In the genomic region with DNA sequence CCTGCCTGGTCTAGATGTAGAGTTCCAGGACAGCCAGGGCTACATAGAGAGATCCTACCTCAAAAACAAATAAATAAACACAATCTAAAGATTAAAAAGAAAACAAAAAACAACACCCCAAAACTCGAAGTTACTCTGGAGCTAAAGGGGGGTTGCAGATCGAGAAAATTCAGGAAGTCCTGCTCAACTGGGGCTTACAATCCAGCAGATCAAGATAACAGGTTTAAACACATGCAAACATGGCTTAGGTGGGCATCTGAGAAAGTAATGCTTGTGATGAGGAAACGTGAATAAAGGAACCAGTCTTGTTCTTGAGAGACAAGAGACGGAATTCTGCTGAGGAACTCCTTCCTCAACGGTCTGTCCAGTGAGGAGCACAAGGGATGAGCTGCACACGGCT, we compare ENCODE assay signal across 21 mouse cellular contexts.
DNase-seq lines count a peak whose midpoint lies in the region; ATAC-seq and TF ChIP-seq lines count a peak whose summit lies in the region.
"Had no signal": no experiment of that assay in that cellular context is flagged by ENCODE, and none has a peak within 500 bp of the region (broad histone marks: within the 10 kb centered on the region; RNA-seq: fewer than 3 reads in every experiment).

No protein-coding gene starts in this region.

- 85% methylated on average over 6 of the region's 6 CpGs for WGBS in hindbrain, embryonic 16.5 days

- peaks cover 4 to 9% of the 10 kb centered on the region in 2 experiments for H3K4me1 ChIP-seq in MEL (ENCODE audit: control insufficient read depth in 1 of 2, insufficient read depth in 2 of 2, low read length in 2 of 2)
- H3K4me1 ChIP-seq in hindbrain, embryonic 16.5 days (ENCODE audit: control insufficient read depth, insufficient read depth, low read depth, low read length): no peaks in the 10 kb centered on the region

- H3K4me2 ChIP-seq in hindbrain, embryonic 16.5 days (ENCODE audit: low read length): no peak overlapping the region

- peak; percentile 54 for DNase-seq in MEL (ENCODE audit: low read depth, low spot score)
- DNase-seq in MEL-GATA-1-ER (ENCODE audit: extremely low read depth, low read depth): peak; percentile 8
- no peak for DNase-seq in heart, postnatal 25 days (ENCODE audit: low spot score)
- DNase-seq: adrenal gland, adult 2 months; adrenal gland, adult 8-10 months; adrenal gland, postnatal 10 days; adrenal gland, postnatal 14 days; adrenal gland, postnatal 25 days; adrenal gland, postnatal 36 days; B cell, adult 2 months; cerebellum, adult 11 months; cerebellum, adult 11-12 months; cerebellum, adult 18-20 months; cerebellum, adult 2 months; cerebellum, adult 8-10 months had no signal

- H3K27me3 ChIP-seq in MEL (ENCODE audit: control insufficient read depth in 1 of 2, insufficient read depth in 2 of 2, low read length in 2 of 2): no peaks in the 10 kb centered on the region
- no peaks in the 10 kb centered on the region for H3K27me3 ChIP-seq in hindbrain, embryonic 16.5 days (replicated peaks; ENCODE audit: control insufficient read depth, insufficient read depth, low read length)
- H3K27me3 ChIP-seq: CH12.LX, Patski had no signal

- no peak overlapping the region for H3K9ac ChIP-seq in MEL (ENCODE audit: control insufficient read depth, low read depth, low read length, poor library complexity, severe bottlenecking)
- H3K9ac ChIP-seq in hindbrain, embryonic 16.5 days (ENCODE audit: low read depth, low read length): no peak overlapping the region

- TF ChIP-seq RAD21 in MEL (IDR thresholded peaks at IDR 0.05; ENCODE audit: low read depth, low read length): no peak

- no peaks in the 10 kb centered on the region for H3K9me3 ChIP-seq in MEL (replicated peaks; ENCODE audit: insufficient read depth, low read length)
- H3K9me3 ChIP-seq in hindbrain, embryonic 16.5 days (ENCODE audit: control insufficient read depth, low read length): no peaks in the 10 kb centered on the region
- H3K9me3 ChIP-seq: G1E had no signal

- no peak overlapping the region for H3K27ac ChIP-seq in MEL (ENCODE audit: control insufficient read depth, low read depth, low read length)
- no peak overlapping the region for H3K27ac ChIP-seq in hindbrain, embryonic 16.5 days (ENCODE audit: low read depth, low read length)

- no peak overlapping the region for H3K4me3 ChIP-seq in MEL (ENCODE audit: control insufficient read depth in 1 of 2, insufficient read depth in 1 of 2, low read depth in 2 of 2, low read length in 2 of 2)
- H3K4me3 ChIP-seq in hindbrain, embryonic 16.5 days (ENCODE audit: low read length): no peak overlapping the region

- TF ChIP-seq POLR2A in MEL (IDR thresholded peaks at IDR 0.05; ENCODE audit: control insufficient read depth in 1 of 2, insufficient read depth in 1 of 2, low read depth in 1 of 2, low read length in 2 of 2, poor library complexity in 1 of 2): no peak

- TF ChIP-seq EP300 in MEL (IDR thresholded peaks at IDR 0.05; ENCODE audit: low read depth in 1 of 2, low read length in 2 of 2): 0 out of 4 replicates have a peak, but pooled peaks of 1 of the 2 experiments have one; percentile 35

- intact Hi-C loops in heart, postnatal 25 days (cut with DNase I): no loop called here

- no peaks in the 10 kb centered on the region; the same call in 1 of the 2 replicates for H3K79me2 ChIP-seq in MEL (ENCODE audit: control insufficient read depth, insufficient read depth, low read length, poor library complexity)

- peaks cover 0 to 16% of the 10 kb centered on the region in 2 experiments; a peak in 2 of 4 replicates for H3K36me3 ChIP-seq in MEL (ENCODE audit: control insufficient read depth in 1 of 2, insufficient read depth in 2 of 2, low read length in 2 of 2)
- H3K36me3 ChIP-seq in hindbrain, embryonic 16.5 days (ENCODE audit: control insufficient read depth, insufficient read depth, low read length): no peaks in the 10 kb centered on the region; the same call in 1 of the 2 replicates

- no peak for TF ChIP-seq CTCF in MEL (IDR thresholded peaks at IDR 0.05 in 2 of 3, conservative IDR thresholded peaks at IDR 0.05 in 1 of 3; ENCODE audit: control insufficient read depth in 1 of 3, insufficient read depth in 1 of 3, low read depth in 2 of 3, low read length in 3 of 3, poor library complexity in 1 of 3, severe bottlenecking in 1 of 3)

- ATAC-seq in hindbrain, embryonic 16.5 days: no peak
- ATAC-seq: activated CD4-positive, CD25-positive, alpha-beta regulatory T cell, adult 4 months; CD4-positive, CD25-positive, alpha-beta regulatory T cell, adult 4 months; Patski had no signal

TF ChIP-seq in MEL, 35 proteins besides CTCF, POLR2A, EP300 and RAD21:
- TF ChIP-seq GATA1 (IDR thresholded peaks at IDR 0.05; ENCODE audit: low read depth, low read length): peak; percentile 88
- TF ChIP-seq ZMIZ1 (IDR thresholded peaks at IDR 0.05; ENCODE audit: low read depth, low read length): no peak
